Comparison of ENCODE assay signal across 51 mouse cellular contexts in the genomic region with DNA sequence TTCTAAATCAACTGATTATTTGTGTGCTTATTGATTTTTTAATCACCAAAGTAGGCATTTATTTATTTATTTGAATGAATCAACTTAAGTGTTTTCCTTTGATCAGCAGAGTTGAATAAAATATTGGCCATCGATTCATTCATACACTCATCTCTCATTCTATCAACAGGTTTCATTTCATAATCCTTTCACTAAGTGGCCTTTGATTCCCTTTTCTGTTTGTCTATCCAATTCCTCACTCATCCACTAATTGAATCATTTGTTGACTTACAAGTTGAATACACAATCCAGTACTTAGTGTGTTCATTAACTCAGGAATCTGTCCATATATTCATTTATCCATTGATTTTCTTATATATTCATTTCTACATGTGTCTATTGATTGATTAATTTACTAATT. TPM values are rescaled to one million over a fixed set of nuclear protein-coding genes. Genes with fewer than 3 reads are reported as not detected.
"Had no signal": no experiment of that assay in that cellular context is flagged by ENCODE, and none has a peak within 500 bp of the region (broad histone marks: within the 10 kb centered on the region; RNA-seq: fewer than 3 reads in every experiment).

No protein-coding gene starts in this region.

- ATAC-seq: hindbrain, embryonic 16.5 days; hindbrain, postnatal 0 days; inflammation-experienced regulatory T-cells, adult 6 months; intestine, embryonic 15.5 days; intestine, embryonic 16.5 days; intestine, postnatal 0 days had no signal

- H3K4me3 ChIP-seq: heart, embryonic 10.5 days; heart, embryonic 12.5 days; heart, embryonic 13.5 days; heart, embryonic 15.5 days; hindbrain, embryonic 10.5 days; hindbrain, embryonic 12.5 days; hindbrain, embryonic 13.5 days; hindbrain, embryonic 15.5 days; intestine, embryonic 15.5 days; kidney, embryonic 15.5 days; layer of hippocampus, adult 2 months had no signal

- H3K4me1 ChIP-seq: heart, embryonic 10.5 days; heart, embryonic 12.5 days; heart, embryonic 13.5 days; heart, embryonic 15.5 days; hindbrain, embryonic 10.5 days; hindbrain, embryonic 12.5 days; hindbrain, embryonic 13.5 days; hindbrain, embryonic 15.5 days; intestine, embryonic 15.5 days; kidney, embryonic 15.5 days had no signal

- H3K27ac ChIP-seq: heart, embryonic 10.5 days; heart, embryonic 13.5 days; heart, embryonic 15.5 days; hindbrain, embryonic 10.5 days; hindbrain, embryonic 12.5 days; hindbrain, embryonic 13.5 days; hindbrain, embryonic 14.5 days; hindbrain, embryonic 15.5 days; hindbrain, postnatal 0 days; intestine, embryonic 15.5 days; kidney, embryonic 15.5 days; kidney, postnatal 0 days; layer of hippocampus, adult 2 months had no signal

- H3K36me3 ChIP-seq: heart, embryonic 10.5 days; heart, embryonic 12.5 days; heart, embryonic 13.5 days; heart, embryonic 15.5 days; hindbrain, embryonic 10.5 days; hindbrain, embryonic 12.5 days; hindbrain, embryonic 13.5 days; hindbrain, embryonic 15.5 days; intestine, embryonic 15.5 days; kidney, embryonic 15.5 days had no signal

- H3K9me3 ChIP-seq: heart, embryonic 10.5 days; heart, embryonic 15.5 days; intestine, embryonic 15.5 days had no signal

- H3K27me3 ChIP-seq: heart, embryonic 12.5 days; heart, embryonic 13.5 days; heart, embryonic 15.5 days; hindbrain, embryonic 12.5 days; hindbrain, embryonic 13.5 days; hindbrain, embryonic 15.5 days; intestine, embryonic 15.5 days; kidney, embryonic 15.5 days had no signal

- H3K9ac ChIP-seq: heart, embryonic 12.5 days; heart, embryonic 13.5 days; heart, embryonic 15.5 days; hindbrain, embryonic 12.5 days; hindbrain, embryonic 13.5 days; hindbrain, embryonic 14.5 days; hindbrain, embryonic 15.5 days; intestine, embryonic 15.5 days; kidney, embryonic 15.5 days had no signal

- H3K4me2 ChIP-seq: heart, embryonic 11.5 days; heart, embryonic 12.5 days; heart, embryonic 13.5 days; heart, embryonic 15.5 days; hindbrain, embryonic 12.5 days; hindbrain, embryonic 13.5 days; hindbrain, embryonic 14.5 days; hindbrain, embryonic 15.5 days; intestine, embryonic 15.5 days; kidney, embryonic 15.5 days had no signal

- DNase-seq: heart, postnatal 10 days; heart, postnatal 14 days; heart, postnatal 36 days; heart, postnatal 4 days; kidney, adult 11 months; kidney, adult 18-20 months; kidney, adult 2 months; kidney, adult 8-10 months; kidney, adult 9 months; kidney, postnatal 10 days; kidney, postnatal 14 days; kidney, postnatal 25 days; kidney, postnatal 36 days; kidney, postnatal 4 days; layer of hippocampus, adult 9-11 months; layer of hippocampus, postnatal 36 days had no signal

RNA-seq across cellular contexts. Expression of gene Cyp2b13, which starts 26.1 kb away (rescaled TPM):
- total RNA-seq: heart, postnatal 10 days; heart, postnatal 25 days; heart, postnatal 36 days; hematopoietic stem cell, adult 5-6 weeks; layer of hippocampus, adult 18-20 months; layer of hippocampus, adult 2 months; layer of hippocampus, adult 8-10 months; layer of hippocampus, postnatal 10 days; layer of hippocampus, postnatal 14 days; layer of hippocampus, postnatal 25 days; layer of hippocampus, postnatal 36 days; left cerebral cortex, adult 18-20 months had no signal
- polyA plus RNA-seq: heart, embryonic 10.5 days; heart, embryonic 11.5 days; heart, embryonic 12.5 days; heart, embryonic 13.5 days; heart, embryonic 14.5 days; heart, embryonic 15.5 days; heart, embryonic 16.5 days; heart, postnatal 0 days; hindbrain, embryonic 10.5 days; hindbrain, embryonic 11.5 days; hindbrain, embryonic 12.5 days; hindbrain, embryonic 13.5 days; hindbrain, embryonic 14.5 days; hindbrain, embryonic 15.5 days; hindbrain, embryonic 16.5 days; hindbrain, postnatal 0 days; inflammation-experienced regulatory T-cells, adult 6 months; intestine, embryonic 14.5 days; intestine, embryonic 15.5 days; intestine, embryonic 16.5 days; intestine, postnatal 0 days; kidney, adult 2 months; kidney, embryonic 14.5 days; kidney, embryonic 15.5 days; kidney, embryonic 16.5 days; kidney, postnatal 0 days; large intestine, adult 2 months had no signal
